Mouse (Mus musculus) thymus, adult 18-20 months (tissue): ENCODE results near the gene Scgb1b12.
"Not testable (repeated sequence)": the region's sequence is repeated elsewhere in the genome, so short reads cannot be mapped to it uniquely, and the experiment has no call there.

Experiments used
- DNase-seq, 2 experiments: peaks; one replicate each; pipeline ENCODE4 v3.0.0; 2022; ENCODE audit warnings: mixed read lengths in 2 of 2

Scgb1b12 gene

DNA sequence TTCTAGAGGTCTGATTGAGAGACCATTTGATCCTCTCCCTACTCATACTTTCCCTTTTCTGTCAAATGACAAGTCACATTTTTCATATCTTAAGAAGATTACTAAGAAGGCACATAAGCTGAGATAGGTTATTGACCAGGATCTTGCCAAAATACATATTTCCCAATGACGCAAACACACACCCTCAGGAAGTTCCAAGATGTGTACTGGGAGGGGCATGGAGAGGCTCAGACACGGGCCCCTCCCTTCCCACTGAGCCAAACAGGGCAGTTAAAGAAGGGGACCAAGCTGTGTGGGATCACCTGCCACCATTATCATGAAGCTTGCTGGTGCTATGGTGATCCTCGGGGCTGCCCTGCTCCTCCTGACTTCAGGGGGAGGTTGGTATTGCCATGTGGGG lies at the start of gene Scgb1b12:
Scgb1b12 (plus strand) TSS at position 301 of the 400 bp plus-strand sequence.
- DNase-seq: not testable (repeated sequence)

DNA sequence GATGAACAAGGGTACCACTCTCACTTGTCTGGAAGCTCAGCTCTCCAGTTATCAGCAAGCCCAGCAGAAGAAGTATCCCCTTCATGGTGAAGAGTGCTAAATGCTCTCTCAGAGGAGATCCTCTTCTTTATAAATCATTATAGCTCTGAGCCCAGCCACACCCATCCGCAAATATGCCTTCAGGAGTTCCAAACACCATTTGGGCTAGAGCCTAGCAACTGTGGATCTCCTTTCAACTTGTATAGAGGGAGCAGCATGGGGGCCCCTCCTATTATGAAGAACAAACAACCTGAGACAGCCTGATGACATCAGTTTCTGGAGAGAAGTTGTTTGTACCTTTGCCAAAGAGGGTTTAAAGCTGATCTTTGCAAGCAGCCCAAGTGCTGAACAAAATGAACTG lies 6.8 kb upstream of the Scgb1b12 start, which contains the start of gene Scgb2b12:
Scgb2b12 (minus strand) TSS at position 101 of the 400 bp plus-strand sequence.
- not testable (repeated sequence) for DNase-seq
